Comparison of ENCODE assay signal across 8 mouse cellular contexts in the genomic region with DNA sequence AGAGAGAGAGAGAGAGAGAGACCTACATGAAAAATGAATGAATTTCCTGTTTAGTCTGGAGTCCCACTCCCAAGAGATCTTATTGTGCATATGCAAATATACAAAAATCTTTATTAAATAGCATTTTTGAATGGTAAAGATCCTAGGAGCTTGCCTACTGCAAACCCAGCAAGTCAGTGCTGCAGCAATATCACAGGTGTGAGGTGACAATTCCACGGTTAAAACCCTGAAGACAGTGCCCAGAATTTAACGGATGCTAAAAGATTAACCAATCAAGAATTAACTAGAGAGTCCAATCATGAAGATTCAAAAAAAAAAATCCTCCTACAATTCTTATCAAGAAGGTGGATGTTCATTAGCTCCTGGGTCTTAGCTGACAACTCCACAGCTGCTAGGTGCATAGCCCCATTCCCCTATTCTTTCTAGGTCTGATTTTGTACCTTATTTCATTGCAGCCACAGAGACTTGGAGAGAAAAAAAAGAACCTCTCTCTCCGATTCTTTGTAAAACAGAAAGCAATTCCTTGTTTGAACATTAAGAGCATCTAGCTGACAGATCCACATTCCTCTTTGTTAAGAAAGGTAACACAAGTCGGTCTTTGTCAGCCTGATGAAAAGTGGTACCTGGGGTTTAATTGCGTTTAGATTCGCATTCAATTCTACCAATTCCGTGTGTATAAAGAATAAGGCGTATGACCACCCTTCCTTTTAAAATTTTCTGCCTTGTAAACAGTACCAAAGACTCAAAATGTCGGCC. TPM values are rescaled to one million over a fixed set of nuclear protein-coding genes. Genes with fewer than 3 reads are reported as not detected.
A peak's percentile ranks its signal among the peaks of the same experiment; 100 is the strongest.
DNase-seq lines count a peak whose midpoint lies in the region; TF ChIP-seq lines count a peak whose summit lies in the region.

No protein-coding gene starts in this region.

- no peak overlapping the region for H3K27ac ChIP-seq in embryonic fibroblast, embryonic 13.5 days (ENCODE audit: insufficient read depth, low read length)
- H3K27ac ChIP-seq in limb, embryonic 10.5 days, result no peak overlapping the region

- peak; percentile 14 to 19 for DNase-seq in left cerebral cortex, postnatal 25 days (ENCODE audit: low spot score in 2 of 2)
- no peak for DNase-seq in left cerebral cortex, adult 11 months (ENCODE audit: low spot score)
- DNase-seq in limb, embryonic 10.5 days (ENCODE audit: low spot score), result no peak
- peak; percentile 9 for DNase-seq in retina, embryonic 14.5 days (ENCODE audit: low spot score)
- DNase-seq in adrenal gland, postnatal 4 days (ENCODE audit: low spot score in 2 of 2), result no peak
- no peak for DNase-seq in adipocyte (ENCODE audit: low spot score)
- no peak for DNase-seq in cerebellum, postnatal 4 days (ENCODE audit: low spot score in 2 of 2)

- peaks cover 17% of the 10 kb centered on the region; the same call in 1 of the 2 replicates for H3K27me3 ChIP-seq in limb, embryonic 10.5 days (ENCODE audit: low read depth, poor library complexity, severe bottlenecking)

- H3K4me3 ChIP-seq in embryonic fibroblast, embryonic 13.5 days (ENCODE audit: insufficient read depth, low read length), result peak overlapping the region; percentile 49
- H3K4me3 ChIP-seq in limb, embryonic 10.5 days, result peak overlapping the region; percentile 60

- no peaks in the 10 kb centered on the region for H3K36me3 ChIP-seq in limb, embryonic 10.5 days

- 49% methylated on average over 9 of the region's 9 CpGs for WGBS in limb, embryonic 10.5 days

- H3K4me1 ChIP-seq in embryonic fibroblast, embryonic 13.5 days (ENCODE audit: control insufficient read depth, insufficient read depth, low read length), result no peaks in the 10 kb centered on the region
- no peaks in the 10 kb centered on the region for H3K4me1 ChIP-seq in limb, embryonic 10.5 days

- H3K9me3 ChIP-seq in limb, embryonic 10.5 days (replicated peaks), result no peaks in the 10 kb centered on the region

- no peak for TF ChIP-seq POLR2A in embryonic fibroblast, embryonic 13.5 days (IDR thresholded peaks at IDR 0.05; ENCODE audit: low read depth, low read length)

- intact Hi-C loops in left cerebral cortex, postnatal 25 days (cut with DNase I), result loop anchor here (5.0 kb wide), 1 partner anchor 199 kb away; no protein-coding TSS in a partner anchor

- TF ChIP-seq CTCF in embryonic fibroblast, embryonic 13.5 days (IDR thresholded peaks at IDR 0.05; ENCODE audit: borderline replicate concordance, insufficient read depth, low read length), result no peak

RNA-seq across cellular contexts. Expression of a gene that starts 1.0 kb away (rescaled TPM):
- 100 to 1,000 TPM; 107 to 124 TPM for total RNA-seq in left cerebral cortex, postnatal 25 days (2021)
- 0.94 and 4.1 TPM in 2 replicates for polyA plus RNA-seq in embryonic fibroblast, embryonic 13.5 days (2011; ENCODE audit: insufficient read length, low read depth, missing spikeins)
- 2.3 and 3.7 TPM in 2 replicates for polyA plus RNA-seq in limb, embryonic 10.5 days (2016; fragmentation: Nextera tagmentation; extraction: Ambion mirVana)
- total RNA-seq in adrenal gland, postnatal 4 days (2021), result 10 to 100 TPM; 82.9 to 87.7 TPM

Comparison
In these comparisons a context has a peak if more than half of its experiments do, and no peak if none do; other contexts are left out.
1. DNase-seq: peak in left cerebral cortex, postnatal 25 days (2 of 2) and retina, embryonic 14.5 days (single experiment); none in left cerebral cortex, adult 11 months (single experiment), limb, embryonic 10.5 days (single experiment), adrenal gland, postnatal 4 days (0 of 2), adipocyte (single experiment) and cerebellum, postnatal 4 days (0 of 2).